Mouse (Mus musculus) lung, postnatal 0 days (tissue): ENCODE results near the gene Dlg2.

Experiments used
- CTCF ChIP-seq: IDR thresholded peaks from 2 replicates; pipeline ENCODE4 v1.5.1; 2016; ENCODE audit warnings: antibody characterized with exemption, mild to moderate bottlenecking
- EP300 ChIP-seq: IDR thresholded peaks from 2 replicates; pipeline ENCODE4 v1.6.1; 2016; ENCODE audit warnings: antibody characterized with exemption, mild to moderate bottlenecking, control low read depth

GRCm38 (mm10) chr7:92105477-92105876 lies 1629.0 kb downstream of the Dlg2 start:
- peak; percentile 60 for TF ChIP-seq CTCF
- TF ChIP-seq EP300 = no peak
